Mouse (Mus musculus): ENCODE measurements around the gene Rnf19b. TPM values are rescaled to one million over a fixed set of nuclear protein-coding genes. Genes with fewer than 3 reads are reported as not detected.

Gene Rnf19b
- polyA plus RNA-seq, 1 experiment, result 28.2 TPM

DNA sequence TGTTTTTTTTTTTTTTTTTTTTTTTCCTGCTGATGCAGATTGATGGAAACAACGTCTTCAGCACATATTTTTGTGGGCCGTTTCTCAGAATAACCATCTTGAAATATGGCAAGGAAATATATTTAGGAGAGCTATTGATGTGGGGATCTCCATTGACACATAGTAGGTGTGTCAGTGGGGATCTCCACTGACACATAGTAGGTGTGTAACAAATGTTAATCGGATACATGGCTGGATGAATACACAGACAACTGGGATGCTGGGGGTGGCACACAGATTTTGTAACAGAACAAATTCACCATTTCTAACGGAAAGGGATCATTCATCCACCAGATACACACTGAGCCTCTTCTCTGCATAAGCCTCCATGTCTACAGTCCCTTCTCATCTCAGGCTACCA is 7.7 kb upstream of the Rnf19b start:
- TF ChIP-seq POLR2A (IDR thresholded peaks at IDR 0.05; ENCODE audit: low read depth, low read length) (no peak), CTCF (conservative IDR thresholded peaks at IDR 0.05; ENCODE audit: insufficient read depth, insufficient read length, low read depth, low read length) (no peak)
- 72% methylated on average over 4 of the region's 4 CpGs for WGBS
- Histone ChIP-seq H3K27me3 (replicated peaks; ENCODE audit: control insufficient read depth, insufficient read depth, low read length) (no peaks in the 10 kb centered on the region), H3K4me1 (ENCODE audit: control insufficient read depth, insufficient read depth, low read length) (no peaks in the 10 kb centered on the region), H3K27ac (ENCODE audit: insufficient read depth, low read depth, low read length) (no peak overlapping the region), H3K36me3 (ENCODE audit: control insufficient read depth, insufficient read depth, low read length) (no peaks in the 10 kb centered on the region), H3K4me3 (ENCODE audit: insufficient read depth, low read depth, low read length) (no peak overlapping the region)
- no peak for DNase-seq

DNA sequence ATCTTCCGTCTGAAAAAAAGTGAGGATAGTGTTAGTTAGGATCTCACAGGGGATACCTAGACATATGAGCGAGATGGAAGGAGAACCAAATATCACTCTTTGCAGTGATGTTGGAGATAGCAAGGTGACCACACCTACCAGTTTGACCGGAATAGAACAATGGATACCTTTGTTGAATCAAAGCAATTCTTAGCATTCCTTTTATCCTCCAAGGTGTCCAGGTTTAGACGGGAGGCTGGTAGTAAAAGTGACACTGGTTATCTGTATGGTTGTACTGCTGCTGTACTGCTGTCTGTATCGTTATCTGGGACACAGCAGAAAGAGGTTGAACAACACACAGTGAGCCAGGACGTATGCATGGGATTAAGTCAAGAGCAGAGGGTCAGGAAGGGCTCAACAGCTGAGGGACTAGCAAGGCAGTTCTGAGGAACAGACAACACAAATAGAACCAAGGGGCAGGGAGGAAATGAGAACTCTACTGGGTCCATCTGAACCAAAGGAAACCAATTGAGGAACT is 7.1 kb upstream of the Rnf19b start:
- Histone ChIP-seq H3K4me1 (ENCODE audit: control insufficient read depth, insufficient read depth, low read length) (no peaks in the 10 kb centered on the region), H3K36me3 (ENCODE audit: control insufficient read depth, insufficient read depth, low read length) (no peaks in the 10 kb centered on the region), H3K4me3 (ENCODE audit: insufficient read depth, low read depth, low read length) (no peak overlapping the region), H3K27ac (ENCODE audit: insufficient read depth, low read depth, low read length) (no peak overlapping the region), H3K27me3 (replicated peaks; ENCODE audit: control insufficient read depth, insufficient read depth, low read length) (no peaks in the 10 kb centered on the region)
- no peak for TF ChIP-seq POLR2A (IDR thresholded peaks at IDR 0.05; ENCODE audit: low read depth, low read length)
- no peak for TF ChIP-seq CTCF (conservative IDR thresholded peaks at IDR 0.05; ENCODE audit: insufficient read depth, insufficient read length, low read depth, low read length)
- whole genome bisulfite sequencing, result 85% methylated on average over 6 of the region's 6 CpGs
- DNase-seq, result no peak

DNA sequence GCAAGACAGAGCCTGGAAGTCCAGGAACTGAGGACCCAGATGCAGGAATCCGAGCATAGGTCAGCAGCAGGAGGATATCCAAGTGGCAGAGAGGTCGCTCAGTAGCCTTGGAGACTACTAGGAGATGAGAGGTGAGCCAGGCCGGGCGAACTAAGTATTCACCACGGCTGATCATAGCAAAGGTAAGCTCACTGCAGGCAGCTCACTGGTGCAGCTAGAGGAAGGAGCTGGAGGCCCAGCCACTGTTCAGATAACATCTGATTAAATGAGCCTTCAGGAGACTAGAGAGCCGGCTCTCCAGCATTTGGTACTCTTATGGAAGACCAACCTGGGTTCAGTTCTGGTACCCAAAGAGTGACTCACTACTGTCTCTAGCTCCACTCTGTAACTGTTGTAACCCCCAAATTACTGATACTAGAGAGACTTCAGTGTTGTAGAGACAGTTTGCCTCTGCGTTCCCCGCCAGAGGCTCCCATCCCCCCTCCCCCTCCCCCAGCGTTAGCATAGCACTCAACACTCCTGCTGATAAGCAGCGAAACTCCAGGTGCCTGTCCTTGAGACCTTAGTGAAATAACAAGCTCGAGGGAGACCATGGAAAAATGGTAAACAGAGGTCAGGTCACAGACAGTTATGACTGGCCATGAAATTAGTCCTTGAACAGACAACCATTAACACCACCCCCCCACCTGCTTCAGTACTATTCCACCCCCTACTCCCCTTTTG is 6.4 kb upstream of the Rnf19b start:
- H3K4me3 ChIP-seq (ENCODE audit: insufficient read depth, low read depth, low read length), result no peak overlapping the region
- H3K36me3 ChIP-seq (ENCODE audit: control insufficient read depth, insufficient read depth, low read length), result no peaks in the 10 kb centered on the region
- H3K27me3 ChIP-seq (replicated peaks; ENCODE audit: control insufficient read depth, insufficient read depth, low read length), result no peaks in the 10 kb centered on the region
- H3K27ac ChIP-seq (ENCODE audit: insufficient read depth, low read depth, low read length), result no peak overlapping the region
- 58% methylated on average over 11 of the region's 11 CpGs for WGBS
- no peak for TF ChIP-seq CTCF (conservative IDR thresholded peaks at IDR 0.05; ENCODE audit: insufficient read depth, insufficient read length, low read depth, low read length)
- no peak for TF ChIP-seq POLR2A (IDR thresholded peaks at IDR 0.05; ENCODE audit: low read depth, low read length)
- no peak for DNase-seq
- H3K4me1 ChIP-seq (ENCODE audit: control insufficient read depth, insufficient read depth, low read length), result no peaks in the 10 kb centered on the region

DNA sequence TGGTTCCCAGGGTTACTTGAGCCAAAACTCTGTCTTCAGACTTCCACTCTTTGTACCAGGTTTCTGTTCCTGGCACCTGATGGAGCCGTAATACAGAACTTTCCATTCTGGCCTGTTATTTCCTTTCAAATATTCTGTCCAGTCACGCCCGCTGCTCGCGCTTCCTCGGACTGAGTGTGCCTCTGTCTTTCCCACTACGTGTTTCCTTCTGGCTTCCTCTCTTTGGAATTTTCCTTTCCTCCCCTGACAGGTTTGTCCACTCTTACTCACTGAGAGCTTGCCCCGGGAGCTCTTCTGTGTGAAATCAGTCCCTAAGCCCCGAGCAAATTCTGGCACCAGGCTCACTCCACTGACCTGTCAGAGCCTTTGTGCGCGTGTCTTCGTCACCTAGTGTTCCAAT is 3.3 kb upstream of the Rnf19b start:
- TF ChIP-seq POLR2A (IDR thresholded peaks at IDR 0.05; ENCODE audit: low read depth, low read length), result no peak
- TF ChIP-seq CTCF (conservative IDR thresholded peaks at IDR 0.05; ENCODE audit: insufficient read depth, insufficient read length, low read depth, low read length), result no peak
- peaks cover 9% of the 10 kb centered on the region; the same call in 1 of the 2 replicates for H3K4me1 ChIP-seq (ENCODE audit: control insufficient read depth, insufficient read depth, low read length)
- DNase-seq, result peak; percentile 38
- peak overlapping the region; percentile 53; the same call in 1 of the 2 replicates for H3K27ac ChIP-seq (ENCODE audit: insufficient read depth, low read depth, low read length)
- H3K27me3 ChIP-seq (replicated peaks; ENCODE audit: control insufficient read depth, insufficient read depth, low read length), result no peaks in the 10 kb centered on the region
- WGBS, result 68% methylated on average over 12 of the region's 12 CpGs
- H3K36me3 ChIP-seq (ENCODE audit: control insufficient read depth, insufficient read depth, low read length), result no peaks in the 10 kb centered on the region
- H3K4me3 ChIP-seq (ENCODE audit: insufficient read depth, low read depth, low read length), result no peak overlapping the region

DNA sequence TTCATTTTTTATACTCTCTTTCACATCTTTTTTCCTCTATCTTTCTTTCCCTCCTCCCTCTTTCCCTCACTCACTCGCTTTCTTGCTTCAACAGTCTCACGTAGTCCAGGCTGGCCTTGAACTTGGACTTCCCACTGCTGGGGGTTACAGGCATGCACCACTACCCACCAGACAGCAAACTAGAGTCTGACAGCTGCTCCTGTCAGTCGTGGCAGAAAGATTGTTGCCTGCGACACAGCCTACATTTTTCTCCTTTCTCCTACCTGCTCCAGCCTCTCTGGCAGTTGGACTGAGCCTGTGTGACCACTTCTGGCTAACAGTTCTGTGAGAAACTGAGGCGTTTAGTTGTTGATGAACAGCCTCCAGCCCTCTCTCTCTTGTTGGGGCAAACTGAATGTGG is 2.5 kb upstream of the Rnf19b start:
- 88% methylated on average over 5 of the region's 5 CpGs for WGBS

DNA sequence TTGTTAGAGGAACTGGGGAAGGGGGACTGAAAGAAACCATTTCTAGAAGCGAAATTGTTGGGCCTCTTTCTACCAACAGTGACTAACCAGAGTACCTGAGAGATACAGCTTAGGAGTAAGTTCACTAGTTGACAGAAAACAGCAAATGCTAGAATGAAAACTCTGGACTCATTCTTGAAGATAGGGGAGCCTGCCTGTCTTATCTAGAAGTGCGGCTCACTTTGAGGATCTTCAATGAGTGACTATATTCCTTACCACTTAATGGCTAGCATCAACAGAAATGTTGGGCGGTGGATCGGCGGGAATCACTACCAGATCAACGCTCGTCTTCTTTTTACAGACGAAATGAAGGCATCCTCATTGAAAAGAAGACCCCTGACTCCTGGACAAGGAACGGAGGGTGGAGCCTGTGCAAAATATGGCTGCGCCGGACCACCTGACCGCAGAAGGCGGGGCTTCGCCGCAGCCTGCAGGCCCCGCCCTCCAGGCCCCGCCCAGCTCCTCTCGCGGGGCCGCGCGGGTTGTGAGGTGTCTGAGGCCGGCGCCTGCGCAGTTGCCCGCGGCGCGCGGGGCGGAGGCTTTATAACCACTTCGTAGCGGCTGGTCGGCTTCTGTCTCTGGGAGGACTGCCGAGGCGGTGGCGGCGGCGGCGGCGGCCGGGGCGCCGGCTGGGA is 401 bp upstream of the Rnf19b start:
- no peaks in the 10 kb centered on the region for H3K27me3 ChIP-seq (replicated peaks; ENCODE audit: control insufficient read depth, insufficient read depth, low read length)
- H3K4me1 ChIP-seq (ENCODE audit: control insufficient read depth, insufficient read depth, low read length), result peaks cover 13% of the 10 kb centered on the region; the same call in 1 of the 2 replicates
- peak; percentile 97 for DNase-seq
- H3K4me3 ChIP-seq (ENCODE audit: insufficient read depth, low read depth, low read length), result peak overlapping the region; percentile 86
- H3K27ac ChIP-seq (ENCODE audit: insufficient read depth, low read depth, low read length), result peak overlapping the region; percentile 61
- TF ChIP-seq POLR2A (IDR thresholded peaks at IDR 0.05; ENCODE audit: low read depth, low read length), result peak; percentile 76
- TF ChIP-seq CTCF (conservative IDR thresholded peaks at IDR 0.05; ENCODE audit: insufficient read depth, insufficient read length, low read depth, low read length), result no peak
- H3K36me3 ChIP-seq (ENCODE audit: control insufficient read depth, insufficient read depth, low read length), result no peaks in the 10 kb centered on the region
- WGBS, result 5% methylated on average over 41 of the region's 44 CpGs

More for the DNA sequence above, 2.5 kb upstream of the Rnf19b start:
- no peaks in the 10 kb centered on the region for H3K36me3 ChIP-seq (ENCODE audit: control insufficient read depth, insufficient read depth, low read length)
- H3K27ac ChIP-seq (ENCODE audit: insufficient read depth, low read depth, low read length), result no peak overlapping the region; the same call in 1 of the 2 replicates
- TF ChIP-seq POLR2A (IDR thresholded peaks at IDR 0.05; ENCODE audit: low read depth, low read length) (no peak), CTCF (conservative IDR thresholded peaks at IDR 0.05; ENCODE audit: insufficient read depth, insufficient read length, low read depth, low read length) (no peak)
- no peak overlapping the region for H3K4me3 ChIP-seq (ENCODE audit: insufficient read depth, low read depth, low read length)
- no peaks in the 10 kb centered on the region for H3K27me3 ChIP-seq (replicated peaks; ENCODE audit: control insufficient read depth, insufficient read depth, low read length)
- H3K4me1 ChIP-seq (ENCODE audit: control insufficient read depth, insufficient read depth, low read length), result peaks cover 13% of the 10 kb centered on the region; the same call in 1 of the 2 replicates
- no peak for DNase-seq

DNA sequence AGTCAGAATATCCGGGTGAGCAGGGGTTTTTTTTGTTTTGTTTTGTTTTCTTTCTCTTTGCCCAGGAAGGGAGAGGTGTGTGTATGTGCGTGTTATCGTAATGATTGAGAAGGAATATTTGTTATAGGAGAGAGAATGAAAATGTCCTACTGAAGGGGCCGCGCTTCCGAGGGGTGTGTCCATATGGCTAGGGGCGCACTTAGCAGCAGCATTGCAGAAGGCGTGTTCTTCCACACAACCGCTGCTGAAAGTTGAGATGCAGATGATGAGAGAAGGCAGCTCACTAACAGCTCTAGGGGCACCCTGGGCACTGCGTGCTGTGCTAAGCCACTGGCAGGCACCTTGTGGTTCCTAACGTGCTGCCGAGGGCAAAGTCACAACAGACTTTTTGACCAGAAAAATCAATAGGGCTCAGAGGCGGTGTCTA is 1.1 kb downstream of the Rnf19b start:
- peak; percentile 37 for DNase-seq
- H3K4me1 ChIP-seq (ENCODE audit: control insufficient read depth, insufficient read depth, low read length), result peaks cover 13% of the 10 kb centered on the region; the same call in 1 of the 2 replicates
- no peaks in the 10 kb centered on the region for H3K27me3 ChIP-seq (replicated peaks; ENCODE audit: control insufficient read depth, insufficient read depth, low read length)
- no peaks in the 10 kb centered on the region for H3K36me3 ChIP-seq (ENCODE audit: control insufficient read depth, insufficient read depth, low read length)
- no peak overlapping the region for H3K27ac ChIP-seq (ENCODE audit: insufficient read depth, low read depth, low read length)
- 2% methylated on average over 13 of the region's 13 CpGs for WGBS
- peak overlapping the region; percentile 86 for H3K4me3 ChIP-seq (ENCODE audit: insufficient read depth, low read depth, low read length)
- no peak for TF ChIP-seq CTCF (conservative IDR thresholded peaks at IDR 0.05; ENCODE audit: insufficient read depth, insufficient read length, low read depth, low read length)

Measured in kidney, adult 2 months (tissue).